Mouse (Mus musculus): ENCODE measurements around the gene Abracl.

The Abracl gene

DNA sequence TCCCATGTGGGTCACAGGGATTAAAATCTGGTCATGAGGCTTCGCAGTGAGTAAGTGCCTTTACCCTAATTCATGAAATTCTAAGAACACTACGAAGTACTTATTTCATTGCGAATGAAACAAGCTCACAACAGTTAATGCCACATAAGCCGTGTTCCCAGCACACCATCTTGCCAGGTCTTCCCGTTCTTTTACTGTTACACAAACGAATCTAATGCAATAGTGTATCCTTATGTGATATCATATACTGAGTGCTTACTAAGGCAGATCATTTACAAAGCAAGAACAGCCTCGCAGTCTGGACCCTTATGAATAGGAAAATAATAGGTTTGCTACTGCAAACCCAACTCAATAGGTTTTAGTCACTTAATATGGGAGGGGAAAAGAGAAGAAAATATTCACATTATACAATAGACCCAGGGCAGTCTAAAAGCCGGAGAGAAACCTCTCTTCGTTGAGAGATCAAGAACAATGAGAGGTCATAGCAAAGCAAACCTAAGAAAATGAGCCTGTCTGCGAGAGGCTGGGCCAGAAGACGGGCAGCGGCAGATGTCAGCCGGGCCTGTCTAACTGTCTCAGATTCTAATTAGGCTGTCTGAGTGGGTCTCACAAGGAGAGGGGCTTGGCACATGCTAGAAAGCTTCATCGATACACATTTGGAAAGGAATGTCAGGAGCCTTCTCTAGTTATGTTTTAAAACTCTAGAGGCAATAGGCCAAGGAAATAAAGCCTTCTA lies 1.3 kb downstream of the Abracl start:
- DNase-seq, result no peak

DNA sequence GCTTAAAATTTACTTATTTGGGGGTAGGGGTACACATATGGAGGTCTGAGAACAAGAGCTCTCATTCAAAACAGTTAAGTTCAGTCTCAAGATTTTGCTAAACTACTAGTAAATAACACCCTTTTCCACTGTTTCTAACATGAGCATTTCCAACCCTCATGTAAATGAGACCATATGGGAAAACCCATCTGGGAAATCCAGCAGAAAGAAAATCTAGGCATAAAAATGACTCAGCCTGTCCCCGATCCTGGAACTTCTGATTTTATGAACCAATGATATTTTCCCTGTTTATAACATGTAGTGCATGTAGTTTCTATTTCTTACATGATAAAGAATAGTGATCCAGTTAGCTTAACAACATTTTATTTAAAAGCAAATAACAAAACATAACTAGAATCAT lies 2.2 kb downstream of the Abracl start:
- DNase-seq, result no peak

DNA sequence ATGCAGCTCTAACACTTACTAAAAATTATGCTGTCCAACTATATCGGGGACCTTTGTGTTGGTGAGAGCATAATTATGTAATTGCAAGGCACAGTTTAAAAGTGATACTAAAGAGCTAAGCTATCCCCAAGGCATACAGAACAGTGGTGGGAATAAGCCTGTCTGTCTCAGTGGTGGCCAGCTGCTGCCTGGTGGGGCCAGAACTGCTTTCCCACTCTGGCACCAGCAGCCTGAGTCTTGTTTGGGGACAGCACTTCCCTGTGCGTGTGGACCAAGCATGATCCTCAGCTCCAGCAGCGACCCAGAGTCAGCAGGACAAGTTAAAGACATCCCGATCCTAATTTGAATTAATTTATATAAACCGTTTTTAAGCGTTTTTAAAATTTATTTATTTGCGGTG lies 2.6 kb downstream of the Abracl start:
- DNase-seq, result no peak

DNA sequence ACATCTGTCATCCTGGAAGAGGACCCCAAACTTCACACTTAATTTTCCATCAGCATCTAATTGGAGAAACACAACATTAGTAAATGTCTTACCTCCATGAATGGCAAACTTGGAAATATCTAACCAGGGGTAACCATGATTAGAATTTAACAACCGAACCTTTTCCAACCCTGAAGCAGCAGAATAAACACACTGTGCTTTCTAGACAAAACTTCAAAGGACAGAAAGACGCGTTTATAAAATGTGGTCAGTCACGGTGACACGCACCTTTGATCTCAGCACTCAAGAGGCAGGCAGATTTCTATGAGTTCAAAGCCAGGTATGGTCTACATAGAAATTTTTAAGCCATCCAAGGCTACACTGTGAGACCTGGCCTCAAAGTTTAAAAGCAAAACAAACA lies 11.3 kb downstream of the Abracl start:
- DNase-seq, result no peak

DNA sequence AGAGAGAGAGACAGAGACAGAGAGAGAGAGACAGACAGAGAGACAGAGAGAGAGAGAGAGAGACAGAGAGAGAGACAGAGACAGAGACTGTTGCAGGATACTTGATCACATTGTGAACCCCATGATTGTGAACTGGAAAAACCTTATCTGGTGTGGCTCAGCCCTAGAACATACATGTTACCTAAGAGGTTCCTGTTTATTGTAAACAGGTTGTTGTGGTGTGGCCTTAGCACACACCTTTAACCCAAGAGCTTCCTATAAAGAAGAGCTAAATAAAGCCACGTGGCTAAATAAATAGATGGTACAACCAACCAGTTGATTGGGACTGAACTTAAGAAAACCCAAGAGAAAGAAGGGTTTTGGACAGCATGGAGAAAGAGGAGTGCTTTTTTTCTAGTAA lies 13.3 kb downstream of the Abracl start:
- DNase-seq, result no peak

DNA sequence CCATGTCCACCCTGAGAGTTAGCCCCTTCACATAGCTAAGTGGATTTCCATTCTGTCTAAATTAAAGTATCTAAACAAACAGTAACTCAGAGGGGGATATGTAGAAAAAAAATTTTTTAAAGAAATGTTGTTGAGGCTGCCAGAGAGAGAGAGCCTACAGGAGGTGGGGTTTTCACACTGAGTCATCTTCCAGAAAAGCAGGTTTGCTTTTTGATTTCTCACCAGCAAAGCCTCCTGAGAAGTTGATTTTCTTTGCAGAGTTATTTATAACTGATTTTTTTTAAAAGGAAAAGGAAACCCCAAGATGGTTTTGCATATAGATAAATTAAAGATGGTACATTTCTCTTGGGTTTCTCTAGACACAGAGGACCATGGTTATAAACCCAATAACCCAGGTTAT lies 15.0 kb downstream of the Abracl start:
- DNase-seq, result no peak

DNA sequence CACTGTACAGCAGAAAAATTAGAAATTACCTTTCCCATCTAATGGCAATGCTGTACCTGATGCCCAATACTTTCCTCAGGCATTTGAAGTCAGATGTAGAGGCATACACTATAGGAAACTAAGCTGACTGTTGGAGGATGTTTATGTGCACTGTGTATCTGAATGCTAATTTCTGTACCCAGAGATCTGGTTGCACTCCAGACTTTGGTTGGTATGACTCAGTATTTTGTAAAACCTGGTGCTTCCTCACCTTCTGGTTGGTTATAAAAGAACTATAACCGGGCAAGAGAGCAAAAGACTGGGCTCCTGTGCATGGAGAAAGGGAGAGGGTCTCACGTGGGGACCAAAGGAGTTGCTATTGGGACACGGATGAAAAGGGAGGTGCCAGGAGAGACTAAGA lies 15.8 kb downstream of the Abracl start:
- DNase-seq, result no peak

DNA sequence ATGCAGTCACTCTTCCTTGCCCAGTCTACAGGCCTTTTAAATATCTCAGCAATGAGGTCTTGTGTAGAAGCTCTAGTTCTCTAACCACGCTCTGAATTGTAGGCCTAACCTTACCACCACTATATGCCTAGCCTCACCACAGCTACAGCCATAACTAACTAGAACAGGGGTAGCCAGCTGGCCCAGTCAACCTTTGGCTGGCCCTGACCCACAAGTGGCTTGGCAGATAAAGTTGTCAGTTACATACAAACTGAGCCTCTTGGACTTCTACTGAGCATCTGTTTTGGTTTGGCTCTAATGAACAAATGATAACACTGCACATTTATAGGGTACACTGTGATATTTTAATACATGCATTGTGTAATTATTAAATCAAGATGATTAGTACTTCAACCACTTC lies 16.3 kb downstream of the Abracl start:
- DNase-seq, result no peak

DNA sequence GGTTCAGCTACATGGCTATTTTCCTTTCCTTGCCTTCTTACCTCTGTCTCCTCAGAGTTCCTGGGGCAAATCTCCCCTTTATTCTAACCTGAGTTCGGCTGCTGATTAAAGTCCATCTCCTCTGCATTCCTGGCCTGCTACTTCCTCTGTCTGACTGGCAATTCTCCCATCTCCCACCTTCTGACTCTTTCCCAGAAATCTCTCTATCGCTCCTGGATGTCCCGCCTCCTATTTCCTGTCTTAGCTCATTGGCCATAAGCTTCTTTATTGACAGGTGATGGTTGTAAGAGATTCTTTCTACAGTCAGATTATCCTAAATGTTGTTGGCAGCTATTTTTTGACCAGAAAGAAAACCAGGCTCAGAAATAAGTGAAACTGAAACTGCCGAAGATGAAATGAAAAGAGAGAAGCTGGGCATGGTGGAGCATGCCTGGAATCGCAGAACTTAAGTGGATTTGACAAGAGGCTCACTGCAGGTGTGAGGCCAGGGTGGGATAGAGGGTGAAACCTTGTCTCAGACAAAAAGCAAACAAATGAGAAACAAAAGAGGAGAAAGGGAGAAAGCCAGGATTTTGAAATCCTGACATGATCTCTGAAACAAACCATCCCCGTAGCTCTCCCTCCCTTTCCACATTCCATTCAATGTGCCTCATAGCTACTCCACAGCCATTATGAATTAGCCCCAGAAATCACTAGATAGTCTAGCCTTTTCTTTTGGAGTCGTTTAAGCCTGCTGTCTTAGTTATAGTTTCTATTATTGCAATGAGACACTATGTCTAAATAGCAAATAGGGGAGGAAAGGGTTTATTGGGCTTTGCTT lies 17.7 kb downstream of the Abracl start:
- DNase-seq, result no peak

DNA sequence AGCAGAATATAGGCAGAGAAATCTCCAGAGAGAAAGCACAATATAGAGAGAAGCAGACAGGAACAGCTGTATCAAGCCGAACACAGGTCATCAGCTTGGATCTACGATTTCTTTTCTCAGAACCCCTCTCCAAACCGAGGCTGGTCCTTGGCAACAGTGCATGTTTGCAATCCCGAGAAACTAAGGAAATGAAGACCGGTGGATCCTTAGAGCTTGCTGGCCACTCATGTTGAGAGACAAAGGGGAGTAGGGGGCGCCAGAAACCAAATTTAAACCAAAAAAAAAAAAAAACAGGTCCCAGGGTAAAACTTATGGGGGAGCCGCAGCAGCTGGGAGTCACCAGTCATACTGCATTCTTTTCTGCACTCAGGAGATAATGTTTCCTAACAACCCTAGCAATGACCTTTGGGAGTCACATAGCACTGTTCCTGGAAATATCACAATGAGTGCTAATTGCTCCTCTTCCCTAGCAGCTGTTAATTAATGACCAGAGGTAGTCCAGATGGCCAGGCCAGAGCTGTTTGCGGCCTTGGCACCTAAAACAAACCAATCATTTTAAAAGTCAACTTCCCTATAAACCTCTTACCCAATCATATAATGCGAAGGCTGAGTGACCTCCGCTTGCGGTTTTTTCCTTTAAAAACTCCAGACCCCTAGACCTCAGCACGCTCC lies 19.0 kb downstream of the Abracl start:
- peak; percentile 13 for DNase-seq

DNA sequence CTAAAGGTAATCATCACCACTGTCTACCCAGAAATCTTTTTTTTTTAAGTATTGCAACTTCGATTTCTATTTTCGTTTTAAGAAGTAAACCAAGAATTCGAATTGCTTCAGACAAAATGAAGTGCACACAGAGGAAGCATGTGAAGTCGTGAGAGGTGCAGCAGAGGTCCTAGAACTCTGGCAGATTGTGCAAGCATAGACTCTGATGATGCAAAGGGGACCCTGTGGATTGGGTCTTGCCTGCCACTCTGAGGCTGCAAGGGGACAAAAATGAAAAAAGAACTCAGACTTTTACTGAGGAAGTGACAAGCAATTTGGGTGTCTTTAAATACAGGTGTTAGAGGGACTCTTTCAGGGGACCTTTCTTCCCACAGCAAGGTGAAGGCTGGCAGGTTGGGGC lies 32.5 kb downstream of the Abracl start:
- DNase-seq, result no peak

DNA sequence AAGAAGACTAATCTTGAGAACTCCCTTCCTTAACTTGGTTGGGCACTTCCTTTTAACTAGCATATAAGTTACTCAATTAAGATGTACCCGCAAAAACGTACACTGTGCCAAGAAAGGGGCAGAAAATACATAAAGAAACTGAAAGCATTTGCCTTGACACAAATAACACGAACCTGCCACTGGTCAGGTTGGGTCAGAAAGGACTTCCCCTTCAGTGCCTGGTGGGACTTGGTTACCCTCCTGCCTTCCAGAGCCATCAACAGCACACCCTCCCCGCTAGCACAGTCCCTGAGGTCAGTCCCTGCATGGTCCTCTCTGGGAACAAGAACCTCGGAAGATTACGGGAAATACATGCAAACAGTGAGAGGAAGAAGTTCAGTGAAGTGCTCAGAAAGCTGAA lies 34.0 kb downstream of the Abracl start:
- no peak for DNase-seq

DNA sequence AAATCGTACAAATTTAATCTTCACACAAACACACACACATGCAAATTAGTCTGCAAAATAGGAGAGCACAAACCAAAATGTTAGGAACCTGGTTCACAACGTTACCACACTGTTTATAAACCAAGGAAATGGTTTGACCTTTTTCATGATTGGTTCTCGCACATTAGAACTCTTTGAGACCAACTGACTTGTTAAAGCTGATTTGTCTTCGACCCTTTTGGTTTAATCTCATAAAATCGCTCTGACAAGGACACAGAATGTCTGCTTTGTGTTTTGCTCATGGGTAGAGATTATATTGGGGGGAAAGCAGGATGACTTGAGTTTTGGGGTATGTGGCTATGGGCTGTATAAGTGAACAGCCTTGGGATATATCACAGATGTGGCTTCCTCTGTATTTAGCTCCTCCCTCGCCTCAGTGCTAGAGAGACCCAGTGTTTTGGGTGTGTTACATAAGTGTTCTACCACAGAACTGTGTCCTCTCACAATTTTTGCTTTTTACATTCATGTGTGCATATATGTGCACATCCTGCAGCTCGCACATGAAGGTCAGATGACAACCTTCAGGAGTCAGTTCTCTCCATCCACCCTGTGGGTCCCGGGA lies 35.2 kb downstream of the Abracl start:
- DNase-seq, result no peak

DNA sequence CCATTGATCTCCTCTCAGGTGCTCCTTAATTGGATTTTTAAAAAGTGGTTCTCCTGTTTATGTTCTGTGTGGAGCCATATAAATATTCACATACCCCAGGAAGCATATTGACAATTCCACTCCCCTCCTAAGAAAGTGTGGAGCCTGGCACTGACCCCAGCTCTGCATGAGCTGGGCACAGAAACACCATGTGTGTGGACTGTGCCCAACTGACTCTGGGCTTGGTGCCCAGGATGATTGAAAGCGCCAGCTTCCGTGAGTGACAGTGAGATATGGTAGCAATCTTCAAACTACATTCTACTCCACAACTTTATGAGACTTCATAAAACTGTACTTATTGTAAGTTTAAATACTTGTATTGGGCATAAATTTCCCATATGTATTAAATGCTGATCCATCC lies 39.8 kb downstream of the Abracl start:
- no peak for DNase-seq

DNA sequence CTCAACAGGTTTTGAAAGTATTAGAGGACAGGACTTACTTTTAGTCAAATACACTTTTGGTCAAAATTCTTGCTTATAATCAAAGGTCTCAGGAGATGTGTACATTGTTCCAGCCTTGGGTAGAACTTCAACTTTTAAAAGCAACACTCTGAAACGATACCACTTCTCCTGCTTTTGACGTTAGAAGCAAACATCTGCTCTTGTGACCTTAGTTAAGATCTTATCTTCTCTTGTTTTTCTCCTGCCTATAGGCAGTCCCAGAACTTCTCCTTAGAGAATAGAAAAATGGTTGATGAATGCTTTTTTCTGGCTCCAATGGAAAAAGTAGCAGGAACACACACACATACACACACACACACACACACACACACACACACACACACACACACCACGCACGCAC lies 57.0 kb downstream of the Abracl start:
- no peak for DNase-seq
